Mouse (Mus musculus): ENCODE measurements around the gene Arhgdig. TPM values are rescaled to one million over a fixed set of nuclear protein-coding genes. Genes with fewer than 3 reads are reported as not detected.

Gene Arhgdig
- polyA plus RNA-seq, 1 experiment = 9.8 TPM

GRCm38 (mm10) chr17:26203321-26203811 lies 4.2 kb downstream of the Arhgdig start:
- H3K4me1 ChIP-seq (ENCODE audit: control insufficient read depth, insufficient read depth, low read length) = peaks cover 4% of the 10 kb centered on the region
- peak overlapping the region; percentile 50 for H3K9ac ChIP-seq (ENCODE audit: low read depth, poor library complexity, severe bottlenecking)
- no peak overlapping the region for H3K27ac ChIP-seq (ENCODE audit: insufficient read depth, low read length)
- TF ChIP-seq POLR2A (IDR thresholded peaks at IDR 0.05; ENCODE audit: insufficient read depth, low read length) = no peak
- TF ChIP-seq CTCF (IDR thresholded peaks at IDR 0.05; ENCODE audit: low read depth, low read length) = no peak
- TF ChIP-seq EP300 (IDR thresholded peaks at IDR 0.05; ENCODE audit: insufficient read depth, low read depth, low read length) = no peak
- peak overlapping the region; percentile 94 for H3K4me3 ChIP-seq (ENCODE audit: low read depth, low read length)
- no peaks in the 10 kb centered on the region for H3K9me3 ChIP-seq (replicated peaks; ENCODE audit: control insufficient read depth, insufficient read depth, low read length, poor library complexity, severe bottlenecking)
- no peaks in the 10 kb centered on the region for H3K36me3 ChIP-seq (ENCODE audit: control insufficient read depth, insufficient read depth, low read length, poor library complexity, severe bottlenecking)
- H3K27me3 ChIP-seq (ENCODE audit: control insufficient read depth, insufficient read depth, low read length, poor library complexity, severe bottlenecking) = no peaks in the 10 kb centered on the region; the same call in 1 of the 2 replicates

- Histone ChIP-seq H3K9ac (ENCODE audit: low read depth, poor library complexity, severe bottlenecking) (peak within 1 kb of the TSS; percentile 50), H3K27me3 (ENCODE audit: control insufficient read depth, insufficient read depth, low read length, poor library complexity, severe bottlenecking) (no peaks in the 10 kb centered on the region; the same call in 1 of the 2 replicates), H3K9me3 (replicated peaks; ENCODE audit: control insufficient read depth, insufficient read depth, low read length, poor library complexity, severe bottlenecking) (no peaks in the 10 kb centered on the region), H3K4me3 (ENCODE audit: low read depth, low read length) (peak within 1 kb of the TSS; percentile 94), H3K36me3 (ENCODE audit: control insufficient read depth, insufficient read depth, low read length, poor library complexity, severe bottlenecking) (no peaks in the 10 kb centered on the region), H3K4me1 (ENCODE audit: control insufficient read depth, insufficient read depth, low read length) (peaks cover 4% of the 10 kb centered on the region), H3K27ac (ENCODE audit: insufficient read depth, low read length) (no peak within 1 kb of the TSS)
- TF ChIP-seq EP300 (IDR thresholded peaks at IDR 0.05; ENCODE audit: insufficient read depth, low read depth, low read length) = no peak
- peak; percentile 33 for TF ChIP-seq POLR2A (IDR thresholded peaks at IDR 0.05; ENCODE audit: insufficient read depth, low read length)
- TF ChIP-seq CTCF (IDR thresholded peaks at IDR 0.05; ENCODE audit: low read depth, low read length) = no peak
Observed at GRCm38 (mm10) chr17:26202737-26203136, 4.8 kb downstream of the Arhgdig start, which contains the start of gene Rgs11. Gene Rgs11 (plus strand): TSS chr17:26202951.

- Histone ChIP-seq H3K4me1 (ENCODE audit: control insufficient read depth, insufficient read depth, low read length) (peaks cover 4% of the 10 kb centered on the region), H3K27ac (ENCODE audit: insufficient read depth, low read length) (no peak overlapping the region), H3K4me3 (ENCODE audit: low read depth, low read length) (no peak overlapping the region), H3K9ac (ENCODE audit: low read depth, poor library complexity, severe bottlenecking) (no peak overlapping the region), H3K36me3 (ENCODE audit: control insufficient read depth, insufficient read depth, low read length, poor library complexity, severe bottlenecking) (no peaks in the 10 kb centered on the region), H3K27me3 (ENCODE audit: control insufficient read depth, insufficient read depth, low read length, poor library complexity, severe bottlenecking) (no peaks in the 10 kb centered on the region; the same call in 1 of the 2 replicates), H3K9me3 (replicated peaks; ENCODE audit: control insufficient read depth, insufficient read depth, low read length, poor library complexity, severe bottlenecking) (no peaks in the 10 kb centered on the region)
- TF ChIP-seq EP300 (IDR thresholded peaks at IDR 0.05; ENCODE audit: insufficient read depth, low read depth, low read length) = no peak
- no peak for TF ChIP-seq POLR2A (IDR thresholded peaks at IDR 0.05; ENCODE audit: insufficient read depth, low read length)
- TF ChIP-seq CTCF (IDR thresholded peaks at IDR 0.05; ENCODE audit: low read depth, low read length) = no peak
Observed at GRCm38 (mm10) chr17:26201998-26202397, 5.6 kb downstream of the Arhgdig start.

- H3K9me3 ChIP-seq (replicated peaks; ENCODE audit: control insufficient read depth, insufficient read depth, low read length, poor library complexity, severe bottlenecking) = no peaks in the 10 kb centered on the region
- no peaks in the 10 kb centered on the region; the same call in 1 of the 2 replicates for H3K27me3 ChIP-seq (ENCODE audit: control insufficient read depth, insufficient read depth, low read length, poor library complexity, severe bottlenecking)
- peaks cover 4% of the 10 kb centered on the region for H3K4me1 ChIP-seq (ENCODE audit: control insufficient read depth, insufficient read depth, low read length)
- TF ChIP-seq CTCF (IDR thresholded peaks at IDR 0.05; ENCODE audit: low read depth, low read length) (no peak), EP300 (IDR thresholded peaks at IDR 0.05; ENCODE audit: insufficient read depth, low read depth, low read length) (no peak), POLR2A (IDR thresholded peaks at IDR 0.05; ENCODE audit: insufficient read depth, low read length) (no peak)
- H3K36me3 ChIP-seq (ENCODE audit: control insufficient read depth, insufficient read depth, low read length, poor library complexity, severe bottlenecking) = no peaks in the 10 kb centered on the region
- peak overlapping the region; percentile 85 for H3K4me3 ChIP-seq (ENCODE audit: low read depth, low read length)
- H3K27ac ChIP-seq (ENCODE audit: insufficient read depth, low read length) = no peak overlapping the region
- H3K9ac ChIP-seq (ENCODE audit: low read depth, poor library complexity, severe bottlenecking) = peak overlapping the region; percentile 78
Observed at GRCm38 (mm10) chr17:26200831-26201705, 6.5 kb downstream of the Arhgdig start.

GRCm38 (mm10) chr17:26198892-26199291 lies 8.7 kb downstream of the Arhgdig start, which contains the start of gene Pdia2:
Gene Pdia2 (minus strand): TSS chr17:26199087.
- H3K27me3 ChIP-seq (ENCODE audit: control insufficient read depth, insufficient read depth, low read length, poor library complexity, severe bottlenecking) = no peaks in the 10 kb centered on the region; the same call in 1 of the 2 replicates
- H3K4me3 ChIP-seq (ENCODE audit: low read depth, low read length) = no peak within 1 kb of the TSS
- H3K36me3 ChIP-seq (ENCODE audit: control insufficient read depth, insufficient read depth, low read length, poor library complexity, severe bottlenecking) = no peaks in the 10 kb centered on the region
- no peaks in the 10 kb centered on the region for H3K9me3 ChIP-seq (replicated peaks; ENCODE audit: control insufficient read depth, insufficient read depth, low read length, poor library complexity, severe bottlenecking)
- no peak within 1 kb of the TSS for H3K9ac ChIP-seq (ENCODE audit: low read depth, poor library complexity, severe bottlenecking)
- peaks cover 1% of the 10 kb centered on the region for H3K4me1 ChIP-seq (ENCODE audit: control insufficient read depth, insufficient read depth, low read length)
- no peak for TF ChIP-seq EP300 (IDR thresholded peaks at IDR 0.05; ENCODE audit: insufficient read depth, low read depth, low read length)
- TF ChIP-seq POLR2A (IDR thresholded peaks at IDR 0.05; ENCODE audit: insufficient read depth, low read length) = no peak
- TF ChIP-seq CTCF (IDR thresholded peaks at IDR 0.05; ENCODE audit: low read depth, low read length) = no peak
- no peak within 1 kb of the TSS for H3K27ac ChIP-seq (ENCODE audit: insufficient read depth, low read length)

Measured in ES-Bruce4 (cell line).